Mouse (Mus musculus) kidney, postnatal 14 days (tissue): ENCODE measurements around the gene Itpkc.

Experiments
- DNase-seq: peaks from one replicate; pipeline ENCODE4 v3.0.0; 2022; ENCODE audit warnings: mixed read lengths

The Itpkc gene

DNA sequence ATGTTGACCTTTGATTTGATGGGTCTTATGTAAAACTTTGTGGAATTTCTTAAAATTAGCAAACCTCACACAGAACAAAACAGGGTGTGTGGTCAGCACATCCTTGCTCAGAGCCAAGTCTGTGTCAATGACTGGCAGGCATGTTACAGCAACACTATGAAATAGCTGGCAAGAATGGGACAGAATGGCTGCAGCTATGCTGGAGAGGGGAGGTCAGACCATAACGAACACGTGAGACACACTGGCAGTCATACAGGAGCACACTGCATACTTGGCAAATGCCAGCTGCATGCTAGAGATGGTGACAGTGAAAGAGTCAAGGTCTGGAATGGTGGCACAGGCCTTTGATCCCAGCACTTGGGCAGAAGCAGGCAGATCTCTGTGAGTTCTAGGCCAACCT is 7.3 kb upstream of the Itpkc start:
- DNase-seq: no peak

DNA sequence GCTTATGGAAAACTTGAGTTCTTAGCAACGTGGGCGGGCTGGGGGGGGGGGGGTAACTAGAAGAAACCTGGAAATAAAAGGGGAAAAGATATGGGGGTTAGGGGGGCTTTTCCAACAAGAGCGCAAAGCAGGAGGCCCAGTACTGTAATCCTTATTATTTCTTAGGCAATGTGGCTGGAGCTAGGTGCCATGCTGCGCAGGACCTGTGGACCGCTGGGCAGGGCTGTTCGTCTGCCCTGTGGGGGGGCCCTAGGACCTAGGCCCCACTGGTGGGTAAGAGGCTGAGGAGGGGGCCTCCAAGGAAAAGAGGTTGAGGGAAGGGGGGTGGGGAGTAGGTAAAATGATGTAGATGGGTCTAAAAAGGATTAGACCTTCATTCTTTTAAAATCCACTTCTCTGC is 4.8 kb upstream of the Itpkc start:
- no peak for DNase-seq

DNA sequence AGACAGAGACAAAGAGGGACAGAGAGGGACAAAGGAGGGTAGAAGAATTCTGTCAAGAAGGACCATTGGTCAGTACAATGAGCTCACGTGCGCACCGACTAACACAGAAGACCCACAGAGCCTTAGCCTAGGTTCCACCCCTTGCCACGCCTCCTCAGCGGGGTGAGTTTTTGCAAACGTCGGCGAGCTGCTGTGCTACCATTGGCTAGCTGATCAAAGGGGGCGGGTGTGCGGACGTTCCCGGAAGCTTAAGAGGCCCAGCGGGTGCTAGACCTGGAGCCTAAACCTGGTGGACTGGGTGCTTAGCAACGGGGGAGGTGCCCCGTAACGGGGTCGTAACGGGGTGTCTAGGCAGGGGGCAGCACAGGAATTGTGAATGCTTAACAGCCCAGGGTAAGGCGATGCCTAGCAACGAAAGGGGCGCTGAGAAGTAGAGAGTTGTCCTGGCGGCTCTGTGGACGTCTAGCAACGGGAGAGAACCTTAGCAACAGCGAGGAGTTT is 4.4 kb upstream of the Itpkc start, which contains the start of gene Coq8b:
Gene Coq8b, plus strand, starts transcription at position 243 of the 501 bp plus-strand sequence.
- DNase-seq: peak; percentile 96

DNA sequence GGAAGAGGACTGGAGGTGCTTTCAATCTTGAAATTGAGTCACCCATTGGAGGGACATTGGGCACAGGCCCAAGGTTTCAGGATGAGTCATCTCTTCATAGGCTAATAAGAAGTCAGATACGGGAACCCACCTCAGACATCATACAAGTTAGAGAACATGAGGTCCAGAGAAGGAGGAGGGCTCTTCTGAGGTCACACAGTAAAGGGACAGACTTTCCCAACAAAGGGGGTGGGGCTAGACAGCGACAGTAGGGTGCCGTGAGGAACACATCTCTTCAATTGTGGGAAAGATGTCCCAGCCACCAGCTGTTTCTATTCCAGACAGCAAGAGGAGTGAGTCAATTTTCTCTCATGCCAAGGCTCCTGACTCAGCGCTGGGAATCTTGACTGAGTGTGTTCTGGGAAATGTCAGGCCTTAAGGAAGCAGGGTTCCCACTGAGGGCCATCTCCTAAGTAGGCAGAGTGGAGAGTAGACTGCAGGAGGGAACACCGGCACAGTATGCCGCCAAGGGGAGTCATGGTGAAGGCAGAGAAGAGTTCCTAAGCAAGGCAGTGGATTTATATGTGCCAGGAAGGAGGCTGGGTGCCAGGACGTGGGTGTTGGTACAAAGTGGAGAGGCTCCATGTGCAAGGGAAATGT is 3.4 kb upstream of the Itpkc start:
- no peak for DNase-seq

DNA sequence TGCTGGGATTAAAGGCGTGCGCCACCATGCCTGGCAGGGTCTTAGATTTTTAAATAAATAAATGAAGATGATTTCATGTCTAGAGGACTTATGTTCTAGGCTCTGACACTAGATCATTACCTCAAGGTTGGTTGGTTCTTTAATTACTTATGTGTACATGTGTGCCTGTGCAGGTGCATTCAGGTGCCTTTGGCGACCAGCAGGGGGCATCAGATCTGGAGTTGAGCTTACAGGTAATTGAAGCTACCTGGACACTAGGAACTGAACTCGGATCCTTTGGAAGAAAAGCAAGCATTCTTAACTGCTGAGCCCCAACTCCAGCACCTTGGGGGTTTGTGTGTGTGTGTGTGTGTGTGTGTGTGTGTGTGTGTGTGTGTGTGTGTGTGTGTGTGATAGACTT is 2.3 kb upstream of the Itpkc start:
- DNase-seq: no peak

DNA sequence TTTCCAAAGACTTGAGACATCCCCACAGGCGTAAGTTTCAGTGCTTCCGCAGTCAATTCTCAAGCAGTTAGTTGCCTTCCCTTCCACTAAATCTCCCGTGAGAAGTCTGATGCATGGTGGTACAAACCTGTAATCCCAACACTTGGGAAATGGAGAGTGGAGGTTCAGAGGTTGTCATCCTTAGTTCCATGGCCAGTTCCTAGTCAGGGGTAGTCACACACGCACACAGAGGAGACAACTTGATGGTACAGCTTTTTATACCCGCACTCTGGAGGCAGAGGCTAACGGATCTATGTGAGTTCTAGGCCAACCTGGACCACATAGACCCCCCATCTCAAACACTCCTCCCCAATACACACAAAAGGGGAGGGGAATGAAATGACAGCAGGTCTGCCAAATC is 404 bp upstream of the Itpkc start:
- DNase-seq: no peak

DNA sequence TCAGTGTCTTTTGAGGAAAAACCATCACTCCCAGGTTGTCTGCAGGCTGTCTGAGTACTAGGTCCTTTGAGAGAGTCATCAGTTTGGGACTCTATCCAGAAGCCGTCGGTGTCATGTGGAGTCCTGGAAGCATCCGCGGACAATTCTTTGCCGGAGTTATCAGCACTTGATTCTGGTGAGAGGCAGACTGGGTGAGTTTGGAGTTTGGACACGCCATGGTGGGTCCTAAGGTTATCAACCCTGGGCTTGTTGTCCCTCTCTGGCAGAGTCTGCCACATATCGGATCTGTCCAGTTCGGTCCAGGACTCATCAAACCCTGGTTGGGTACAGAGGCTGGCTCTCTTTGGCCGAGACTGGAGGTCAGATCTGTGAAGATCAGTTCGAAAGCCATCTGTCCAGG is 785 bp downstream of the Itpkc start:
- peak; percentile 18 for DNase-seq

DNA sequence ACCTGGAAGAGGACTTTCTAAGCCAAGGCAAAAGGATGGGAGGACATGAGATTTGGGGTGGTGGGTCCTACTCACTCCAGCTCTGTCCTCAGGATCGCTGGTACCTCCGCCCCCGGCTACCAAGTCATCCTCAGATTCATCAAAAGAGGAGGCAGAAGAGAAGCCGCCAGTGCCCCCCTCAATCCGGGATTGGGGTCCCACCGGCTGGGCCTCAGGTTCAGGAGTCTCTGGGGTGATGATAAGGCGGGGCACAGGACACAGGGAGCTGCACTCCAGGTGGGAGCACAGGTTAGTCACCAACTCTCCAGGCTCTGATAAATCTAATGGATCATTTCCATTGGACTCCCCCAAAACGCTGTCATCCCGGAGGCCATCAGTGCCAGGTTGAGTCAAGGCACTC is 1.2 kb downstream of the Itpkc start:
- DNase-seq: no peak

DNA sequence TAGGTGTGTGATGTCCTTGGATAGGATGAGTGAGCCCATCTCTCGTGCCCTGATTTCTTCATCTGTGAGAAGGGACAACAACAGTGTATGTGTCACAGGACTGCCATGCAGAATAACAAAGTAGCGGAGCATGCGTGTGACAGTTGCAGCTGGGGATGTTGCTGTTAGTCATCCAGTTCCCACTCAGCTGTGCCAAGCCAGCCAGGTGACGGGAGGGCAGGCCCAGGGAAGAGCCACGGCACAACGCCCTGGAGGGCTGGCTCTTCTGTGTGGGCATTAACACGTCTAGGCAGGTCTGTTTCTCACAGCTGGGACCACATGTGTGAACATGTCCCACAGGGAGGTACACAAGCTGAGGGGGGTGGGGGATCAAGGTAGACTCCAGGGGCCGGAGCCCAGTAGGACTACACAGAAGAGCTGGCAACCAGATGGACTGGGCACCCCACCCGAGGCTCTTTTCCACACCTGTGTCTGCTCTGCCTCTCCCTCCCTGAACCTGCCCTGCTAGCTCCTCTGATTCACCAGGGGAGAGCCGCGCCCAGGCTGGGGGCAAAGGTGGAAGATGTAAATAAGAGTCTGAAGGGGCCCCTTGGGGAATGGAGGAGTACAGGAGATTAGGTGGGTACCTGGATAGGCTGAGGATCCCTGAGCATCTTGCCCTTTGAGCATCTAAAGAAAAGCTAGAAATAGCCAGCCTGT is 3.4 kb downstream of the Itpkc start:
- no peak for DNase-seq

DNA sequence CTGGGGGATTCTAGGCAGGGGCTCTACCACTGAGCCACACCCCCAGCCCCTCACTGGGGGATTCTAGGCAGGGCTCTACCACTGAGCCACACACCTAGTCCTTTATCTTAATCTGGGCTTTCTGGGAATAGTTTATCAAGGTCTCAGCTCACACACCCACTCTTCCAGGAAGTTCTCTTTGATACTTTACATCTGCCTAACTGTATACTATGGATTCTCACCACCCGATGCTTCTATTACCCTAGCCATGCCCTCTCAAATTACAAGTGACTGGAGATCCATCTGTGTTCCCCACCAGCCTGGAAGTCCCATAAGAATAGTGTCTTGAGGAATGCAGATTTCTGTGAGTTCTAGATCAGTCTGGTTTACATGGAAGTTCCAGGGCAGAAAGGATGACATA is 5.9 kb downstream of the Itpkc start:
- DNase-seq: no peak

DNA sequence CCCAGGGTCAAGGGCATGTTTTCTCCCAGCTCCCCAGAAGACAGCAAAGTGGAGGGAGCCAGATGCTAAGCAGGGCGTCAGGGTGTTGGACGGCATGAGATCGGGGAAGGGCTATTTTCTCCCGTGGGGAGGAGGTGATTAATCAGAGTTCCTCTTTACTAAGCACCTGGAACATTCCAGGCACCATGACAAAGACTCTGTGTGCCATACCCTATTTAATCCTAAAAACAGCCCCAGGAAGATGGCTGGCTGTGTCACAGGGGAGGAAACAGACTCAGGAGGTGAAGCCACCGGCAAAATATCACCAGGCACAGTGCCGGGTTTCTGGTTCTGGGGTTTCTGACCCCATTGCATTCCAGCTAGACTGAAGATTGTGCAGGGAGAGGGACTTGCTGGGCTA is 6.5 kb downstream of the Itpkc start:
- DNase-seq: no peak

DNA sequence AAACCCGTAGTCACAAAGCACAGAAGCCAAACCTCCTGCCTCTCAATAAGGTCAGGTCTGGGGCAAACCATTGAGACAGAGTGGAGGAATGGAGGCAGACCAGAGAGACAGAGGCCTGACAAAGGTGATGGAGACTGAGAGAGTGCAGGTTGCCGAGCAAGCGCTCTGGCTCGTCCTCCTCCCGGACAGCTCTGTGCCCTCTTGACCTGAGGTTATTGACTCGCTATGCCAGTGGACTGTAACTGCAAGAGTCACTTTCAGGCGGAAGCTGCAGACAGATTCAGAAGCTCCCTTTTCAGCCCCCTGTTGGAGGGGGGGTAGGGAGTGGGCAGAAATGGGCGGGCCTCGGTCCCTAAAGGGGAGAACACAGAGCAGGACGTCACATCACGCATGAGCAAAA is 8.5 kb downstream of the Itpkc start:
- no peak for DNase-seq

DNA sequence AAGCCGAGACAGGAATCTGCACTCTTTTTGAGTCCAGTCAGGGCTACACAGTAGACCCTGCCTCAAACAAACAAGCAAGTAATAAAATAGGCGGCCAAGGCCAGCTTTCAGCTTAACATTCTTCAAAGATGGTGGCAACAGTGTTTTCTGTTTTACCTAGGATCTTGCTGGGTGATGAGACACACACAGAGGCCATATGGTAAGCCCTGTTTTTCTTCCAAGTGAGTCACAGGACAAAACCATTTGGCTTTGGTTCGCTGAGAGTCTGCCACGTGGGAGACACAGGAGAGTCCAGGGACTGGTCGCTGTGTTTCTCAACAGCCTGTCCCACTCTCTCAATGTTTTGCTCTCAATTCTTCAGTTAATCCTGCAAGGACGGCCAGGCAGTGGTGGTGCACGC is 9.9 kb downstream of the Itpkc start:
- DNase-seq: no peak

DNA sequence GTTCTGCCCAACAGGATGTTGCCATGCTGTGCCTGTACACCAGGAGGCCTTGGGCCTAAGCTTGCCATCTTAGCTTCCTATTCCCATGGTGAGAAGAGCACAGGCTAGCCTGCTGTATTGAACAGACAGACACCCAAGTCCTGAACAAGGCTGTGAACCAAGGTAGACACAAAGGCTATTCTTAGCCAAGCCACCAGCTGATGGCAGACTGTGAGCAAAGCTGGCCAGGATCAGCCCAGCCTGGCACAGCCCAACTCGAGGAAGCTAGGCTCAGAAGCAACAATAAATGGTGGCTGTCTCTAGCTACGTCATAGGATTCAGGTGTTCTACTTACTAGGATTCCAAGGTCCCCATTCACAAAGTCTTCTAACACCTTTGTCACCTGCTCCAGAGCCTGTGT is 15.8 kb downstream of the Itpkc start:
- no peak for DNase-seq

DNA sequence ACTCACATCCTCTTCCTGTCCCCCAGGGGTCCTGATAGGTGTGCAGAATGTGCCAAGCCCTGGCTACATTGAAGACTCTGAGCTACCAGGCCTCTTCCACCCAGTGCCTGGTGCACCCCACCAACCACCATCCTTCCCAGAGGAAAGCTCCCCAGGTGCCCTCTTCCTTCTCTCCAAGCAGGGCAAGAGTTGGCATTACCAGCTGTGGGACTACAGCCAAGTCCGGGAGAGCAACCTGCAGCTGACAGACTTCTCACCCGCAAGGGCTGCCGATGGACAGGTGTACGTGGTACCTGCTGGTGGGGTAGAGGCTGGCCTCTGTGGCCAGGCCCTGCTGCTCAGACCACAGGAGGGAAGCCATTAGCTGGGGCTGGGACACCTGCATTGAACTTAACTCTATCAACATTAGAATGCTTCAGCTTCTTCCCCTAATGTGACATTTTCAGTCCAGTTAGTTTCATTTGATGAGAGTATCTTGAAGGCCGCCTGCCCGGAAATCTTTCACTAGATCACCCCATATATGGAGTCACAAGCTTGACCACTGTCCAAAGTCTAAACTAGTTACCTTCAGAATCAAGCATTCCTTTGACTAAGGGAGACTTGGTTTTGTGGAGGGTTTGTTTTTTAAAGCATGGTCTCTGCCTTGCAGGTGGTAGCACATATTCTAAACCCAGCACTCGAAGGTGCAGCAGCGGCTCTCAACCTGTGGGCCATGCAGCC is 24.6 kb downstream of the Itpkc start:
- peak; percentile 28 for DNase-seq

DNA sequence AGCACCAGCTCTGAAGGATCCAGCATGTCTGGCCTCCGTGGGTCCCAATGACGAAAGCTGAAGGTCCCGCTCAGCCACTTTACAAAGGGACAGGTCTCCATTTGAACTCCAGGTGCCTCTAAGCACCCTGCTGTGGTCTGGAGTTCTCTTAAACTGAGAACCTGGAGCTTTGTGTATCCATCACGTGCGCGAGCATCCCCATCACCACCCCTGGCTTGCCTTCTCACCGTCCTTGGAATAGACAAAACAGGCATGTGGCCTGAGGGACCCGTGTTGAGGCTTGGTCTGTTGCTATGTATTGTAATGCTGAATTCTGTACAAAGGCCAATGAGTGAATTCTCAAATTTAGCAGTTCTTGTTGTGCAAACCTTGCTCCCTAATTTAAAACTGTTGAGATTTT is 29.7 kb downstream of the Itpkc start:
- DNase-seq: no peak

DNA sequence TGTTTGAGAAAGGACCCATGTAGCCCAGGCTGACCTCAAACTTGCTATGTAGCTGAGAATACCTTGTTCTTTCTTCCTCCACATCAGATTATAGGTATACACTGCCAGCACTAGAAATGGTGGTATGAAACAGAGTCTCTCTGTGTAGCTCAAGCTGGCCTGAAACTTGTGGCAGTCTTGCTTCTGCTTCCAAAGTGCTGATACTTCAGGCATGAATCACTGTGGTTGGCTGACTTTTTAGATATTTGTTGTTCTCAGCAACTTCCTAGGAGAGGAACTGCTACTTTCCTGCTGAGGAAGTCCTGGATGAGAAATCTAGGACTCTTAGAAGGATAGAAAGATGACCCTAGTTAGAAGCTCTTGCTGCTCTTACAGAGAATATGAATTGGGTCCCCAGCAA is 30.1 kb downstream of the Itpkc start:
- no peak for DNase-seq

DNA sequence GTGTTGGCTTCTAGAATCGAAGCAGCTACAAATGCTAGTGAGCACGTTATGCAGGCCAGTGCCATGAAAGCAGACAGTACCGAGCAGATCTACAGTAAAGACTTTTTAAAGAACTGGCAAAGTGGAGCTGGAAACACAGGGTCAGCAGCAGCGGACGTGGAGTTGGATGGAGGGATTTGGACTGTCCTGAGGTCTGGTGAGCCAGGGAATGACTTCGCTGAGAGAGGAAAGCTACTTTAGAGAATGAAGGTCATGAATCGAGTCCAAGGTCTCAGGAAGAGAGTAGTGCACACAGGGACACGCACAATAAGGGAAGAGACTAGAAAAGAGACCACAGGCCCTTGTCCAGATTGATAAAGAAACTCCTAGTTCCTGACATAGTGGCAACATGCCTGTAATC is 30.8 kb downstream of the Itpkc start:
- no peak for DNase-seq

DNA sequence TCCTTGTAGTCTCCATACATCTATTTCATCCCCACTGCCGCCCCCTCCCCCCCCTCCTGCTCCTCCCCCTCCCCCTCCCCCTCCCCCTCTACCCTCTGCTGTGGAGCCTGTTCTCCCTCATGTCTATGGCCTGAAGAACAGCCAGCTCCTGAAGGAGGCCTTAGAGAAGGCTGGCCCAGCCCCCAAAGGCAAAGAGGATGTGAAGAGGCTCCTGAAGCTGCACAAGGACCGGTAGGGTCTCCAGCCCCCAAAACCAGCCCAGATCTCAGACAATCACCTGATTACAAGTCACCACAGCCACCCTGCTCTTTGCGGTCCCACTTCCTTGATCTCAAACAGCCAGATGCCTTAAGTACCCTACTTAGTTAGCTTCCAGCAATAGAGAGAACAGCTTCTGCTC is 31.3 kb downstream of the Itpkc start:
- DNase-seq: no peak

DNA sequence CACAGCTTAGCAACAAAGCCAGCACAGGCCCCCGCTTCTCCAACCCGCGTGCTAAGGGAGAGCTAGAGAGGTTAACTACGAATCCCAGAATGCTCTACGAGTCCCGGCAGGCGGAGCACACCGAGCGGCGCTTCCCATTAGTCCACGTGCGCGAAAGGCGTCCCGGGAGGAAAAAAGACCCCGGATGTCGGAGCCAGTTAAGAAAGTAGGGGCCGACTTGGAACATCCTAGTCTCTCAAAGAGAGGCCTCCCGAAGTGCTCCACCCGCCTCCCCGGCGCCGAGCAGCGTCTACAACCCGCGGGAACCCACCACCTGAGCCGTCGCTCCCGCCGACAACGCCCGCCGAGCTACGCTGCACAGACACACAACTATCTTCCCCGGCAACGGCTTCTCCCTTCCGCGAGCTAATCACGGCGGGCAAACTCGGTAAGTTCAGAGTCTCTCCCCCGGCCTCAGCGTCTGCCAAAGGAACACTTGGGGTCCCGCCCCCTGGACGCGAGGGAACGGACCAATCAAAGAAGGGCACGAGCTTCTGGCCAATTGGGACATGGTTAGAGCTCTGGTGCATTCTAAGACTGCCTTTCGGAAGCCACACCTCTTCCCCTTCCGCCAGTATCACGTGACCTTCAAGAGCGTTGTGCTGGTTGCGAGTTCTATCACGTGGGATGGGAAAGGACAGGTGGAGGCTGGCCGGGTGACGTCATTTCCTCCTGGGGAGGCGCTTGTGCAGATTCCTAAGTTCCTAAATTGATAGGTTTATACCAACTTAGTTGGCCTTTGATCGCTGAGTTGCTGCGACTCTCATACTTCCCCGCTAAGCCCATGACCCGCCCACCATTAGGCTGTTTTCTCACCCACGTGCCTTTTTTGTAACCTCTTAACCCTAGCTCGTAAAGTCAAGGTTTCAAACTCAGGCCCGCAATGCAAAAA is 32.5 kb downstream of the Itpkc start, which contains the start of the genes BC024978 and Snrpa:
Gene BC024978, plus strand, starts transcription at position 101 of the 931 bp plus-strand sequence.
Gene Snrpa, minus strand, starts transcription at position 591 of the 931 bp plus-strand sequence.
- peak; percentile 99 for DNase-seq

DNA sequence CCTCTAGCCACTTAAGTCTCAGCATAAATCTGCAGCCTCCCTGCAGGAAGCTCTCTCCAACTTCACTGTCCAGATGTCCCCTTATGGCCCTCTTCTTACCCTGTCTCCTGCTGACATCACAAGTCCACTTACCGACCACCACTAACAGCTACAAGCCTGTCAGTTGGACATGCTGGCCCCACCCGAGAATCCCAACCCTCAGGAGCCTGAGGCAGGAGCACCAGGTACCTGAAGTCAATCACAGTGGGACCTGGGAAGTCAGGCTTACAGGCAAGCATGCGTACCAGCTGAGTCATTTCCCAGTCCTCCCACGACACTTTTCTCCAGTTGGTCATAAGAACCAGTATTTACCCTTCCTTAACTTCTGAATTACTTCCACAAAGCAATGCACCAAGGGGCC is 34.7 kb downstream of the Itpkc start:
- no peak for DNase-seq

DNA sequence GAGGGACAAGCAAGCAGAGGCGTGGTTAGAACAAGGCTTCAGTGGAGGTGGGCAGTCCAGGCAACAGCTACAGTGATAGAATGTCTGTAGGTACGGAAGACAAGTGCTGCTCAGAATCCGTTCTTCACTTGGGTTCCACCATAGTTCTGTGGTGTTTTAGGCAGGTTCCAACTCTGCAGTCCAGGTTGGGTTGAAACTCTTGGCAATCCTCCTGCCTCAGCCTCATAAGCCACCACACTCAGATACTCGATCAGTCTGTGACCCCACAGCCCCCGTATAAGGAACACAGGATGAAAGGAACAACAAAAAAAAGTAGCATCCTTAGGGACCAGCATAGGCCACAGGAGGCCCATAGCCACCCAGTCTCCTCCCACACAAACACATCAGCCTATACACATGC is 36.0 kb downstream of the Itpkc start:
- no peak for DNase-seq
